8 mouse cellular contexts compared by ENCODE assay signal in the genomic region with DNA sequence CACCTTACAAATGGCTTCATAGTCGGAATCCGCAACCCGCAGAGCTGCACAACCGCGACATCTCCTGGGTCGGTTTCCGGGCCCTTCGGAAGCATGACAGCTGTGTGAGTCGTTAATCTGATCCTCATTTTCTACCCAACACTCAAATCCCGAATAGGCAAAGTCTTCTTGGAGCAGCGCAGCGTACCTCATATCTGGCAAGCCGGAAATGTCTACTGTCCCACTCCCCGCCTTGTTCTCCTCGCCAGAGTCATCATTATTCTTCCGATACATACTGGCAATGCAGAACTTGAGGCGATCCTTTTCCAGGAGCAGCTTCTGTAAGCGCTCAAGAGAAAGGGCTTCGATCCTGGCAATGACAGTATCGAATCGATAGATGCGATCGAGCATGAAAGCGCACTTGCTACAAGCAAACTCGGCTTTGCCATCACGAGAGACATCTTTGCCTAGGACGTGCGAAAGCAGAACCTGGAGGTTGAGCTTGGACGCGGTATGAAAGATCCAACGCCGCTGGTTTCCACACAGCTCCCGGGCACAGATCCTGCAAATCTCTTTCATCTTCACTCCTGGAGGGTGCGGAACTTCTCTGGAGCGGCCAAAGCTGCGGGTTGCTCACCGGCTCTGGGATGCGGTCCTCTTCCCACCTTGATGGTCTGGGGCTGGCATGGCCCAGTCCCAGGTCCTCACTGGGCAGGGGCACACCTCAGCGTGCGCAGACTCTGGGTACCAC.
DNase-seq lines count a peak whose midpoint lies in the region; ATAC-seq and TF ChIP-seq lines count a peak whose summit lies in the region.

No protein-coding gene starts in this region.

- H3K4me3 ChIP-seq in embryonic fibroblast, embryonic 13.5 days (ENCODE audit: insufficient read depth, low read length) = peak overlapping the region; percentile 68
- H3K4me3 ChIP-seq in macrophage (ENCODE audit: inconsistent target) = peak overlapping the region; percentile 73
- peak overlapping the region; percentile 60 for H3K4me3 ChIP-seq in stomach, embryonic 15.5 days (replicated peaks)

- TF ChIP-seq POLR2A in embryonic fibroblast, embryonic 13.5 days (IDR thresholded peaks at IDR 0.05; ENCODE audit: low read depth, low read length) = no peak

- peak; percentile 11 for ATAC-seq in inflammation-experienced regulatory T-cells, adult 6 months
- ATAC-seq in stomach, embryonic 15.5 days (ENCODE audit: insufficient read depth, low FRiP score, low read depth) = no peak; the same call in 1 of the 2 replicates

- H3K79me2 ChIP-seq in macrophage (ENCODE audit: inconsistent target) = peaks cover 7% of the 10 kb centered on the region; the same call in 1 of the 2 replicates

- no peaks in the 10 kb centered on the region for H3K27me3 ChIP-seq in stomach, embryonic 15.5 days (replicated peaks)

- peak overlapping the region; percentile 85 for H3K27ac ChIP-seq in embryonic fibroblast, embryonic 13.5 days (ENCODE audit: insufficient read depth, low read length)
- no peak overlapping the region for H3K27ac ChIP-seq in macrophage
- peak overlapping the region; percentile 93 for H3K27ac ChIP-seq in stomach, embryonic 15.5 days

- H3K36me3 ChIP-seq in macrophage (ENCODE audit: inconsistent target) = no peaks in the 10 kb centered on the region
- H3K36me3 ChIP-seq in stomach, embryonic 15.5 days = no peaks in the 10 kb centered on the region

- H3K4me1 ChIP-seq in embryonic fibroblast, embryonic 13.5 days (ENCODE audit: control insufficient read depth, insufficient read depth, low read length) = peaks cover 2% of the 10 kb centered on the region; the same call in 1 of the 2 replicates
- peaks cover 15% of the 10 kb centered on the region; the same call in 1 of the 2 replicates for H3K4me1 ChIP-seq in stomach, embryonic 15.5 days

- 6% methylated on average over 39 of the region's 40 CpGs for WGBS in macrophage (ENCODE audit: missing documents)
- 3% methylated on average over 40 of the region's 40 CpGs for WGBS in stomach, embryonic 15.5 days

- DNase-seq in kidney, adult 9 months = peak; percentile 37
- no peak for DNase-seq in kidney, postnatal 25 days
- peak; percentile 54 for DNase-seq in ES-CJ7 (ENCODE audit: low read depth, low spot score)
- no peak for DNase-seq in frontal cortex, postnatal 14 days (ENCODE audit: low spot score in 2 of 2)

- H3K4me2 ChIP-seq in stomach, embryonic 15.5 days = peak overlapping the region; percentile 81

- peak overlapping the region; percentile 72 for H3K9ac ChIP-seq in stomach, embryonic 15.5 days

- H3K9me3 ChIP-seq in stomach, embryonic 15.5 days = no peaks in the 10 kb centered on the region

- no peak for TF ChIP-seq CTCF in embryonic fibroblast, embryonic 13.5 days (IDR thresholded peaks at IDR 0.05; ENCODE audit: borderline replicate concordance, insufficient read depth, low read length)

Comparison
In these comparisons a context has a peak if more than half of its experiments do, and no peak if none do; other contexts are left out.
1. DNase-seq: peak in kidney, adult 9 months (single experiment) and ES-CJ7 (single experiment); none in kidney, postnatal 25 days (0 of 2) and frontal cortex, postnatal 14 days (0 of 2).
2. Peak in every context shown above with its lines, with median percentiles within 50 percentile points of each other: H3K4me3 ChIP-seq.